Mouse (Mus musculus) MEL (cell line): ENCODE measurements at regions not wholly inside any gene's neighbourhood (a gene's known extent, or its start where the extent isn't known, plus 50 kb on each side); places are given as distances from the start of the nearest gene placed in this dataset.

Source experiments
- CTCF ChIP-seq, 3 experiments: IDR thresholded peaks in 2 of 3; conservative IDR thresholded peaks in 1 of 3; 2 replicates each; pipeline ENCODE4 v1.5.1; 2011 to 2012; ENCODE audit warnings: low read length in 3 of 3, low read depth in 2 of 3, mild to moderate bottlenecking in 2 of 3, improper control_type of control experiment in 1 of 3, inconsistent platforms in 1 of 3, mixed read lengths in 1 of 3, moderate library complexity in 1 of 3; ENCODE audit not compliant: control insufficient read depth in 1 of 3, insufficient read depth in 1 of 3, poor library complexity in 1 of 3, severe bottlenecking in 1 of 3
- E2F4 ChIP-seq: IDR thresholded peaks from 2 replicates; pipeline ENCODE4 v1.6.1; 2011; ENCODE audit warnings: low read depth, low read length, improper control_type of control experiment, borderline replicate concordance
- EP300 ChIP-seq, 2 experiments: IDR thresholded peaks; 2 replicates each; pipeline ENCODE4 v1.6.1; 2011; ENCODE audit warnings: improper control_type of control experiment in 2 of 2, low read length in 2 of 2, low read depth in 1 of 2, mild to moderate bottlenecking in 1 of 2
- GATA1 ChIP-seq: IDR thresholded peaks from 2 replicates; pipeline ENCODE4 v1.6.1; 2011; ENCODE audit warnings: low read depth, low read length, improper control_type of control experiment
- HCFC1 ChIP-seq: IDR thresholded peaks from 2 replicates; pipeline ENCODE4 v1.6.1; 2012; ENCODE audit warnings: low read depth, mild to moderate bottlenecking, inconsistent platforms, low read length, improper control_type of control experiment, moderate library complexity
- MAX ChIP-seq: IDR thresholded peaks from 2 replicates; pipeline ENCODE4 v1.6.1; 2011; ENCODE audit warnings: low read length, improper control_type of control experiment
- POLR2A ChIP-seq, 2 experiments: IDR thresholded peaks; 2 replicates each; pipeline ENCODE4 v1.6.1; 2011 to 2012; ENCODE audit warnings: low read length in 2 of 2, mild to moderate bottlenecking in 2 of 2, control low read depth in 1 of 2, improper control_type of control experiment in 1 of 2, low read depth in 1 of 2, moderate library complexity in 1 of 2; ENCODE audit not compliant: control insufficient read depth in 1 of 2, insufficient read depth in 1 of 2, poor library complexity in 1 of 2
- RCOR1 ChIP-seq: IDR thresholded peaks from 2 replicates; pipeline ENCODE4 v1.6.1; 2012; ENCODE audit warnings: low read depth, mild to moderate bottlenecking, inconsistent platforms, low read length, improper control_type of control experiment
- SIN3A ChIP-seq: IDR thresholded peaks from 2 replicates; pipeline ENCODE4 v1.6.1; 2012; ENCODE audit warnings: low read length, improper control_type of control experiment, inconsistent platforms
- TAL1 ChIP-seq: IDR thresholded peaks from 2 replicates; pipeline ENCODE4 v1.6.1; 2012; ENCODE audit warnings: mild to moderate bottlenecking, inconsistent platforms, low read length, moderate library complexity, mixed read lengths
- USF1 ChIP-seq: IDR thresholded peaks from 2 replicates; pipeline ENCODE4 v1.6.1; 2014; ENCODE audit warnings: low read depth, mild to moderate bottlenecking, inconsistent platforms, low read length, improper control_type of control experiment, moderate library complexity
- ZMIZ1 ChIP-seq: IDR thresholded peaks from 2 replicates; pipeline ENCODE4 v1.6.1; 2012; ENCODE audit warnings: low read depth, mild to moderate bottlenecking, inconsistent platforms, low read length, improper control_type of control experiment, moderate library complexity
- ZNF384 ChIP-seq: IDR thresholded peaks from 2 replicates; pipeline ENCODE4 v1.6.1; 2012; ENCODE audit warnings: low read depth, mild to moderate bottlenecking, inconsistent platforms, low read length, improper control_type of control experiment

DNA sequence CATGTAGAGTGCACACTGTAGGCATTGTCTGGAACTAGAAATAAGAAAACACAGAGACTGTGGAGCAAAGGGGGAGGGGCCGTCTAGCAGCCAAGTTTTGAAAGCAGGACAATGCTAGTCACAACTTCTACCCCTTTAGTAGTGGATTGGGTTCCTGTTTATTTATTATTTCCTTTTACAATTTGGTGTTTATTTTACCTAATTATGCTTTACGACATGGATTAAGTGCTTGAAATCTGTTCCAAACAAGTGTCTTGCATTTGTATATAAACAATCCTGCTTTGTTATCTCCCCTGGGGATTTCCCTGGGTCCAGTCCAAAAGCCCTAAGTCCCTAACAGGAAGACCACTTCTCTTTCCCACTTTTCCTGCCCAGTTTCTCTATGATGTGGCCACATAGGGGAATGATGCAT, 627.9 kb downstream of the Adgrl2 start:
- TF ChIP-seq ZNF384 (no peak), POLR2A (IDR thresholded peaks at IDR 0.05; ENCODE audit: control insufficient read depth in 1 of 2, insufficient read depth in 1 of 2, low read depth in 1 of 2, low read length in 2 of 2, poor library complexity in 1 of 2) (no peak), TAL1 (no peak), CTCF (IDR thresholded peaks at IDR 0.05 in 2 of 3, conservative IDR thresholded peaks at IDR 0.05 in 1 of 3; ENCODE audit: control insufficient read depth in 1 of 3, insufficient read depth in 1 of 3, low read depth in 2 of 3, low read length in 3 of 3, poor library complexity in 1 of 3, severe bottlenecking in 1 of 3) (no peak), GATA1 (no peak), MAX (no peak), E2F4 (no peak), RCOR1 (no peak), ZMIZ1 (no peak), SIN3A (no peak), USF1 (no peak), HCFC1 (no peak), EP300 (IDR thresholded peaks at IDR 0.05; ENCODE audit: low read depth in 1 of 2, low read length in 2 of 2) (no peak)
